Mouse (Mus musculus) neural tube, embryonic 11.5 days (tissue): Measurements from ENCODE around the gene Fos. TPM values are rescaled to one million over a fixed set of nuclear protein-coding genes. Genes with fewer than 3 reads are reported as not detected.
"Not testable (repeated sequence)": the region's sequence is repeated elsewhere in the genome, so short reads cannot be mapped to it uniquely, and the experiment has no call there.

Source experiments
- ATAC-seq: fragments of 200-750 bp; cut with Nextera tagmentation; 2 replicates; pipeline ENCODE4 v1.8.0; 2017; ENCODE audit warnings: moderate number of reproducible peaks, mild to moderate bottlenecking, moderate TSS enrichment, moderate library complexity; ENCODE audit not compliant: insufficient read depth, low FRiP score, low TSS enrichment
- DNase-seq: peaks from one replicate; pipeline ENCODE4 v3.0.0-alpha.2; 2015; ENCODE audit warnings: low spot score
- H3K27ac ChIP-seq: fragments of 300-500 bp; sonication (generic); 2 replicates; pipeline ENCODE4 v1.5.1; 2014; ENCODE audit warnings: low read depth, mild to moderate bottlenecking, low read length
- H3K27me3 ChIP-seq: fragments of 300-500 bp; sonication (generic); 2 replicates; pipeline ENCODE4 v1.6.1; 2014; ENCODE audit warnings: mild to moderate bottlenecking, low read length, mixed read lengths; ENCODE audit not compliant: control insufficient read depth, insufficient read depth
- H3K36me3 ChIP-seq: fragments of 300-500 bp; sonication (generic); 2 replicates; pipeline ENCODE4 v1.6.1; 2014; ENCODE audit warnings: mild to moderate bottlenecking, low read length, moderate library complexity, mixed read lengths; ENCODE audit not compliant: control insufficient read depth, insufficient read depth
- H3K4me1 ChIP-seq: fragments of 300-500 bp; sonication (generic); 2 replicates; pipeline ENCODE4 v1.6.1; 2014; ENCODE audit warnings: low read length, mixed read lengths; ENCODE audit not compliant: control insufficient read depth, insufficient read depth
- H3K4me2 ChIP-seq: fragments of 300-500 bp; sonication (generic); 2 replicates; pipeline ENCODE4 v1.6.1; 2014; ENCODE audit warnings: low read depth, mild to moderate bottlenecking, moderate library complexity
- H3K4me3 ChIP-seq: fragments of 300-500 bp; sonication (generic); 2 replicates; pipeline ENCODE4 v1.5.1; 2014; ENCODE audit warnings: low read depth, low read length
- H3K9ac ChIP-seq: fragments of 300-500 bp; sonication (generic); 2 replicates; pipeline ENCODE4 v1.6.1; 2014; ENCODE audit warnings: mild to moderate bottlenecking, low read length
- H3K9me3 ChIP-seq: fragments of 300-500 bp; sonication (generic); 2 replicates; pipeline ENCODE4 v1.6.1; 2016; ENCODE audit warnings: low read length; ENCODE audit not compliant: control insufficient read depth
- WGBS: fragments of 180-500 bp; shearing (Covaris S2); extraction: QIAGEN DNeasy Blood & Tissue Kit; methylation state at CpG from one replicate; pipeline ENCODE4 v1.1.7; 2014; 5-methylcytosine and 5-hydroxymethylcytosine counted together
- polyA plus RNA-seq: library from polyadenylated mRNA; unstranded; fragments of >200 nt; fragmentation: Nextera tagmentation; extraction: Ambion mirVana; gene quantifications from 2 replicates; pipeline ENCODE4 v1.2.1, GENCODE M21; 2014

The Fos gene
- polyA plus RNA-seq, 1 experiment from 2014 or later = 2.5 TPM

- Histone ChIP-seq H3K27ac (no peak overlapping the region), H3K4me2 (no peak overlapping the region), H3K9me3 (no peaks in the 10 kb centered on the region), H3K9ac (no peak overlapping the region), H3K4me1 (peaks cover 7% of the 10 kb centered on the region), H3K4me3 (no peak overlapping the region), H3K36me3 (no peaks in the 10 kb centered on the region), H3K27me3 (no peaks in the 10 kb centered on the region)
- DNase-seq = no peak
- WGBS = 59% methylated on average over 1 of the region's 1 CpGs
- no peak for ATAC-seq
Measured at GRCm38 (mm10) chr12:85521673-85522072, 48.0 kb downstream of the Fos start.

- H3K9ac ChIP-seq = no peak overlapping the region
- H3K27me3 ChIP-seq = no peaks in the 10 kb centered on the region
- no peaks in the 10 kb centered on the region for H3K36me3 ChIP-seq
- no peak for ATAC-seq
- no peaks in the 10 kb centered on the region for H3K9me3 ChIP-seq
- no peak overlapping the region for H3K4me2 ChIP-seq
- H3K4me3 ChIP-seq = no peak overlapping the region
- peaks cover 7% of the 10 kb centered on the region for H3K4me1 ChIP-seq
- no peak for DNase-seq
- 83% methylated on average over 7 of the region's 7 CpGs for WGBS
- H3K27ac ChIP-seq = no peak overlapping the region
Measured at GRCm38 (mm10) chr12:85522631-85523388, 49.1 kb downstream of the Fos start.

- no peaks in the 10 kb centered on the region for H3K27me3 ChIP-seq
- DNase-seq = no peak
- peaks cover 7% of the 10 kb centered on the region for H3K4me1 ChIP-seq
- no peak for ATAC-seq
- H3K36me3 ChIP-seq = no peaks in the 10 kb centered on the region
- H3K27ac ChIP-seq = no peak overlapping the region
- no peak overlapping the region for H3K4me3 ChIP-seq
- no peaks in the 10 kb centered on the region for H3K9me3 ChIP-seq
- H3K4me2 ChIP-seq = no peak overlapping the region
- no peak overlapping the region for H3K9ac ChIP-seq
- WGBS = 61% methylated on average over 14 of the region's 14 CpGs
Measured at GRCm38 (mm10) chr12:85523421-85524192, 49.9 kb downstream of the Fos start.

GRCm38 (mm10) chr12:85524193-85524858 is 50.6 kb downstream of the Fos start:
- no peak overlapping the region for H3K4me2 ChIP-seq
- DNase-seq (no peak), ATAC-seq (no peak)
- no peak overlapping the region for H3K9ac ChIP-seq
- no peaks in the 10 kb centered on the region for H3K36me3 ChIP-seq
- H3K27ac ChIP-seq = no peak overlapping the region
- no peaks in the 10 kb centered on the region for H3K27me3 ChIP-seq
- H3K4me1 ChIP-seq = peaks cover 7% of the 10 kb centered on the region
- 49% methylated on average over 8 of the region's 8 CpGs for WGBS
- no peak overlapping the region for H3K4me3 ChIP-seq
- no peaks in the 10 kb centered on the region for H3K9me3 ChIP-seq

GRCm38 (mm10) chr12:85524859-85525495 is 51.3 kb downstream of the Fos start:
- not testable (repeated sequence) for H3K27ac ChIP-seq
- 66% methylated on average over 11 of the region's 11 CpGs for WGBS

More at GRCm38 (mm10) chr12:85524859-85525495, 51.3 kb downstream of the Fos start:
- not testable (repeated sequence) for H3K9ac ChIP-seq, DNase-seq, H3K9me3 ChIP-seq, H3K4me1 ChIP-seq, H3K4me2 ChIP-seq, H3K27me3 ChIP-seq, ATAC-seq, H3K4me3 ChIP-seq, H3K36me3 ChIP-seq

Other genes starting within 250 kb of the Fos start
- gene Mlh3, start 203.3 kb upstream of the Fos start, polyA plus RNA-seq = 9.5 and 11.1 TPM in 2 replicates
- gene Acyp1, start 185.5 kb upstream of the Fos start, polyA plus RNA-seq = 57.1 and 61.6 TPM in 2 replicates
- 0.64 and 0.98 TPM in 2 replicates for gene Zc2hc1c, start 185.3 kb upstream of the Fos start, polyA plus RNA-seq
- gene Nek9, start 134.5 kb upstream of the Fos start, polyA plus RNA-seq = 13.7 and 15.3 TPM in 2 replicates
- gene Tmed10, start 99.0 kb upstream of the Fos start, polyA plus RNA-seq = 271 and 286 TPM in 2 replicates
- 0.69 and 0.87 TPM in 2 replicates for gene Jdp2, start 125.1 kb downstream of the Fos start, polyA plus RNA-seq
- 1.1 and 1.5 TPM in 2 replicates for gene Batf, start 212.8 kb downstream of the Fos start, polyA plus RNA-seq